Mouse (Mus musculus): ENCODE measurements around the gene P4htm. TPM values are rescaled to one million over a fixed set of nuclear protein-coding genes. Genes with fewer than 3 reads are reported as not detected.

Gene P4htm
- polyA plus RNA-seq, 1 experiment from 2014 or later, result 2.1 TPM

DNA sequence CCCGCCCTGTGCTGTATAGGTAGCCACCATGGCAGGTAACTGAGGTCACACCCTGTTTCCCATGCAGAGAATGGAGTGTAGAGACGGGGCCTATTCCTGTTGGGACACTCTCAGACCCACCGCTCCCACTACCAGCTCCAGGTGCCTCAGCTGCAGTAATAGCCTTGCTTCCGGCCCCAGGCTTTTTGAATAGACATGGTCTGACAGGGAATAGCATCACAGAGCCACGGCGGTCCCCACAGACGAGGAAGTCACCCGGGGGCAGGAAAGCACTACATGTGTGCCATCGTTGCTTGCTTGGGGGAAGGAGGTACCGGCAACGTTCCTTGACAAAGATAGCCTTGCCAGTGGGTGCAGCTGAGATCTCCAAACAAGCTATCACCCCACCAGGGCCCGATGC, 22.5 kb downstream of the P4htm start:
- H3K9ac ChIP-seq (ENCODE audit: low read depth, low read length), result no peak overlapping the region
- WGBS, result 83% methylated on average over 12 of the region's 12 CpGs
- H3K4me3 ChIP-seq (ENCODE audit: low read depth, low read length), result no peak overlapping the region
- H3K27me3 ChIP-seq (replicated peaks; ENCODE audit: control insufficient read depth, insufficient read depth, low read length), result no peaks in the 10 kb centered on the region
- DNase-seq (ENCODE audit: low spot score) (no peak), ATAC-seq (replicated peaks; ENCODE audit: low FRiP score) (no peak)
- H3K4me1 ChIP-seq (replicated peaks; ENCODE audit: control insufficient read depth, insufficient read depth, low read length), result peaks cover 30% of the 10 kb centered on the region
- H3K4me2 ChIP-seq, result no peak overlapping the region
- no peak overlapping the region for H3K27ac ChIP-seq (ENCODE audit: low read depth, low read length)
- H3K36me3 ChIP-seq (ENCODE audit: control insufficient read depth, insufficient read depth, low read length), result peaks cover 34% of the 10 kb centered on the region
- no peaks in the 10 kb centered on the region for H3K9me3 ChIP-seq (ENCODE audit: control insufficient read depth, low read length)

DNA sequence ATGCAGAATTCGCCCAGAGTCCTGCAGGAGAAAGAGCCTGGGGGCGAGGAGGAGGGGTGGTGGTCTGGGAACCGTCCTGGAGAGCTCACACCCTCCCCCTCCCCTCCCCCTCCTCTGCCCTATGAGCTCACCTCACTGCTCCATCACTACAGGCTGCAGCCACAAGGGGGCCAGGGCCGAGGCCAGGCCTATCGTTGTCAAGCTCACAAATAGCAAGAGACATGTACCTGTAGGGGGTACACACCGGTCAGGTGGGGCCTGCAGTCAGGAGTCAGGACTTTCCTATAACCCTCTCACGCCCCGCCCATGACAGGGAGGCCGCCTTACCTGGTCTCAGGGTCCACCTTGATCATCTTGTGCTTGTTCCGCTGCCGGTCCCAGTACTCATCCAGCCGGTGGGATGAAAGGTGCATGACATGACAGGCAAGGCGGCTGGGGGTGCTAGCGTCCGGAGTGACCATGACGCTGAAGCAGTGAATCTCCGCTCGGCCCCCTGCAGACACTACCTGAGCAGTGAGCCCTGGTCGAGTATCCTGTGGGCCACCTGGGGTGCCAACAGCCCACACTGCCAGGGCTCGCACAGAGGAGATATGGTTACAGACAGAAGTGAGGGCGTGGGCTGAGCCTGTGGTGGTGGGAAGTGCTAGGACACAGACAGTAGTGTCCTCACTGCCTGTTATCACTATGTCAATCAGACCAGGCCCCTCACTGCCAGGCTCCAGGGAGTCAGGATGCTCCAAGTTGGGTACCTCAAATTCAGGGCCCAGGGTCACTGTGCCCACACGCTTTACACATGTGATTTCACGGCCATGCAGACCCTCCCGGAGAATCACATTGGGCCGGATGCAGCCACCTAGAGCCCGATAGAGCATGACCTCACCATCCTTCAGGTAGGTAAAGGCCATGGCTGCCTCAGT, 23.4 kb downstream of the P4htm start:
- peaks cover 34% of the 10 kb centered on the region for H3K36me3 ChIP-seq (ENCODE audit: control insufficient read depth, insufficient read depth, low read length)
- H3K4me3 ChIP-seq (ENCODE audit: low read depth, low read length), result no peak overlapping the region

DNA sequence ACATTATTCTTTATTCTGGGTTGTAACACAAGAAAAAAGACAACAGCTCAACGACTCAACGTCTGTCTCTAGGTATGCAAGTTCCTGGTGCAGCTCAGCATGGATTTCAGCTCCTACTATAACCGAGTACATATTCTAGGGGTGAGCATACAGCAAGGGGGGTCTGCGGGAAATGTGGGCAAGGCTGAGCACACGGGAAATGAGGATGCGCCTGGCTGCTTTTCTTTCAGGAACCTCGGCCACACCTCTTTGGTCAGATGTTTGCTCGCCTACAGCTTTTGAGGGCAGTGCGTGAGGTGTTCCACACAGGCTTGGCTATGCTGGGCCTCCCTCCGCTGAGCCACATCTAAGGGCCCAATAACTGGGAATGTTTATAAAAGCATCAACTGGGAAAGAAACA, 25.1 kb downstream of the P4htm start:
- H3K4me2 ChIP-seq, result no peak overlapping the region
- WGBS, result 89% methylated on average over 10 of the region's 10 CpGs
- ATAC-seq (replicated peaks; ENCODE audit: low FRiP score) (no peak), DNase-seq (ENCODE audit: low spot score) (no peak)
- peaks cover 36% of the 10 kb centered on the region for H3K4me1 ChIP-seq (replicated peaks; ENCODE audit: control insufficient read depth, insufficient read depth, low read length)
- no peaks in the 10 kb centered on the region for H3K9me3 ChIP-seq (ENCODE audit: control insufficient read depth, low read length)
- no peaks in the 10 kb centered on the region for H3K27me3 ChIP-seq (replicated peaks; ENCODE audit: control insufficient read depth, insufficient read depth, low read length)
- H3K4me3 ChIP-seq (ENCODE audit: low read depth, low read length), result peak overlapping the region; percentile 6; the same call in 1 of the 2 replicates
- peaks cover 34% of the 10 kb centered on the region for H3K36me3 ChIP-seq (ENCODE audit: control insufficient read depth, insufficient read depth, low read length)
- H3K27ac ChIP-seq (ENCODE audit: low read depth, low read length), result no peak overlapping the region
- no peak overlapping the region for H3K9ac ChIP-seq (ENCODE audit: low read depth, low read length)

More for the DNA sequence above, 23.4 kb downstream of the P4htm start:
- DNase-seq (ENCODE audit: low spot score) (peak; percentile 66), ATAC-seq (replicated peaks; ENCODE audit: low FRiP score) (no peak)
- H3K9me3 ChIP-seq (ENCODE audit: control insufficient read depth, low read length), result no peaks in the 10 kb centered on the region
- 61% methylated on average over 26 of the region's 26 CpGs for WGBS
- H3K4me1 ChIP-seq (replicated peaks; ENCODE audit: control insufficient read depth, insufficient read depth, low read length), result peaks cover 28% of the 10 kb centered on the region
- no peak overlapping the region for H3K4me2 ChIP-seq
- H3K9ac ChIP-seq (ENCODE audit: low read depth, low read length), result no peak overlapping the region
- no peak overlapping the region for H3K27ac ChIP-seq (ENCODE audit: low read depth, low read length)
- H3K27me3 ChIP-seq (replicated peaks; ENCODE audit: control insufficient read depth, insufficient read depth, low read length), result no peaks in the 10 kb centered on the region

DNA sequence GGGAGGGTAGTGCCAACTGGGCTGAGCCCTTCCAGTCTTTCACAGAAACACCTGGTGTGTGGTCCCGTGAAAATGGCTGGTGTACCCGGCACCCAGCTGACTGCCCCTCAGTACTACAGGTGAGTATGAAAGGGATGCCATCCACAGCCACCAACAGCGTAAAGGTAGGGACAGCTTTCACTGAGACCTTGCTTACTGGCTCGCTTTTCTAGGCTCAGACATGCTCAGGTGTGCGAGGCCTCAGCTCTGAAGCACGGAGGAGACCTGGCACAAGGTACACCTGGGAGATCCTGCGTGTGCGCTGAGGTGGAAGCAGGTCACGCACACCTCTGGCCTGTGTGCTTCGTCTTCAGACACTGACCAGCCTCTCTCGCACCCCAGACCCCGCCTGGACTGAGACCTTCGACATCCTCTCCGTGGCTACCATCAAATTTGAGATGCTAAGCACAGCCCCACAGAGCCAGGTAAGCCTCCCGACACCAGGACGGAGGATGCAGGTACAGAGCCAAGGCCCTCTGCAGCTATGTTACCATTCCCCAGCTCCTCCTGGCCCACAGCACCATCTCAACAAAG, 26.0 kb downstream of the P4htm start:
- peaks cover 30% of the 10 kb centered on the region for H3K4me1 ChIP-seq (replicated peaks; ENCODE audit: control insufficient read depth, insufficient read depth, low read length)
- no peak overlapping the region for H3K4me2 ChIP-seq

DNA sequence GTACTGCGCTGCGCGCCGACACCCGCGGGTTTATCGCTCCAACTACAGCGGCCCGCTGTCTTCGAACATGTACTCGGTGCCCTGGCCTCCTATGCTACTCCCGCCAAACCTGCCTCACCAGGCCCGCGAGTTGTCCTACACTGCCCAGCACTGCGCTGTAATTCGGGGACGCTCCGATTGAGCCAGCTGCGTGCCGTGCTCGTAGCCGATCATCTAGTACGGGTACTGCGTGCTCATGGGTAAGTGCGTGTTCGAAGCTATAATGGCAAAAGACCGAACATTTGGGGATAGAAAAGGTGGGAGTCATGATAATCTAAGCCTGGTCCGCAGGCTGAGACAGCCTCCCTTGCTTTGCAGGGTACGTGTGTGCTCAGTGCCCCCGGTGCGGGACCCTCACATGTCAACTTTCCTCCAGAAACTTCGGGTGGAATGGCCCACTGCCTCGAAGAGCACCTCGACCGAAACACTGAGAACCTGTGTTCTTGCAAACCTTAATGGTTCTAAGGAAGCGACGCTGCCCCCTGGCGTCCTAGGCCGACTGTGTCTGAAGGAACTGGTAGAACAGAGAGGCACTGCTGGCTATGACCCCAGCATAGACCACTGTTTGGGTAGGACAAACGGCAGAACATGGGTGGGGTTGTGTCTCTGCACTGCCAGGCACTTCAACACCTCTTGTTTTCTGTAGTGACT, 27.1 kb downstream of the P4htm start:
- H3K4me1 ChIP-seq (replicated peaks; ENCODE audit: control insufficient read depth, insufficient read depth, low read length), result peaks cover 39% of the 10 kb centered on the region

More for the DNA sequence above, 26.0 kb downstream of the P4htm start:
- WGBS, result 91% methylated on average over 16 of the region's 16 CpGs
- Histone ChIP-seq H3K9ac (ENCODE audit: low read depth, low read length) (no peak overlapping the region), H3K36me3 (ENCODE audit: control insufficient read depth, insufficient read depth, low read length) (peaks cover 33% of the 10 kb centered on the region), H3K4me3 (ENCODE audit: low read depth, low read length) (no peak overlapping the region), H3K27ac (ENCODE audit: low read depth, low read length) (no peak overlapping the region), H3K9me3 (ENCODE audit: control insufficient read depth, low read length) (no peaks in the 10 kb centered on the region), H3K27me3 (replicated peaks; ENCODE audit: control insufficient read depth, insufficient read depth, low read length) (no peaks in the 10 kb centered on the region)
- ATAC-seq (replicated peaks; ENCODE audit: low FRiP score) (no peak), DNase-seq (ENCODE audit: low spot score) (no peak)

DNA sequence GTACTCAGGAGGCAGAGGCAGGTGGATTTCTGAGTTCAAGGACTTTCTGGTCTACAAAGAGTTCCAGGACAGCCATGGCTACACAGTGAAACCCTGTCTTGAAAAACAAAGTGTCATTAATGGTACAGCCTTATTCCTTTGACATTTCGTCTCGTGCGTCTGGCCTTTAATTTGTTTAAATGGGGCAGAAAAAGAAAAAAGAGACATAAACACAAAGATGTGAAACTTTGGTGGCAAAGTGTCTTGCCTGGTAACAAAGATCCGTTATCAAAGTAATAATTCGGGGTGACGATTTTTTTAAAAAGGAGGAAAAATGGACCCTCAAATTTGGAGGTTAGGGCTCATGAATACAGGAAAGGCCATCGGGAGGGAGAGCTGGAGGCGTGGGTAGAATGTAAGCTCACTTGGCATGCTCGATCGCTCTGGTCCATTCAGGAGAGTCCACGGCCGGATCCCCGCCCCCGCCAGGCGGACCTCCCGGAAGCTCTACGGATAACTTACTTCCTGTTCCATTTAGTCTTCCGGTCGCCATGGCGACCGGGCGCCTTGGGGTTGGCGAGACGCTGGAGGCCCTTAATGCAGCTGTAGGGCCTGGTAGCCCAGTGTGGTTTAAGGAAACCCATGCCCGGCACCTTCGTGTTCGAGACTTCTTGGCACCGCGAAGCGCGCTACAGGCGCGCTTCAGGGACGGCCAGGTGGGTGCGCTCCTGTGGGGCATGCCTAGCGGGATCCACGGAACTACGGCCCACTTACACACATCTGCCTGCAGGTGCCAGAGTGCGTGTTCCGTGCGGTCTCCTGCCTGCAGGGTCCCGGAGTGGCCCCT, 27.9 kb downstream of the P4htm start, which contains the start of gene Dalrd3:
TSS of gene Dalrd3 (plus strand) at position 506 of the 826 bp plus-strand sequence.
- Histone ChIP-seq H3K27ac (ENCODE audit: low read depth, low read length) (peak within 1 kb of the TSS; percentile 98), H3K9me3 (ENCODE audit: control insufficient read depth, low read length) (no peaks in the 10 kb centered on the region), H3K4me2 (peak within 1 kb of the TSS; percentile 100), H3K4me3 (ENCODE audit: low read depth, low read length) (peak within 1 kb of the TSS; percentile 78), H3K36me3 (ENCODE audit: control insufficient read depth, insufficient read depth, low read length) (peaks cover 34% of the 10 kb centered on the region), H3K4me1 (replicated peaks; ENCODE audit: control insufficient read depth, insufficient read depth, low read length) (peaks cover 39% of the 10 kb centered on the region), H3K9ac (ENCODE audit: low read depth, low read length) (peak within 1 kb of the TSS; percentile 85), H3K27me3 (replicated peaks; ENCODE audit: control insufficient read depth, insufficient read depth, low read length) (no peaks in the 10 kb centered on the region)
- 5% methylated on average over 42 of the region's 42 CpGs for WGBS
- ATAC-seq (replicated peaks; ENCODE audit: low FRiP score), result peak; percentile 74
- peak; percentile 87 for DNase-seq (ENCODE audit: low spot score)

More for the DNA sequence above, 27.1 kb downstream of the P4htm start:
- DNase-seq (ENCODE audit: low spot score) (peak; percentile 79), ATAC-seq (replicated peaks; ENCODE audit: low FRiP score) (peak; percentile 12)
- WGBS, result 2% methylated on average over 40 of the region's 40 CpGs
- H3K4me3 ChIP-seq (ENCODE audit: low read depth, low read length), result peak overlapping the region; percentile 78
- no peaks in the 10 kb centered on the region for H3K27me3 ChIP-seq (replicated peaks; ENCODE audit: control insufficient read depth, insufficient read depth, low read length)
- no peaks in the 10 kb centered on the region for H3K9me3 ChIP-seq (ENCODE audit: control insufficient read depth, low read length)
- peak overlapping the region; percentile 65 for H3K9ac ChIP-seq (ENCODE audit: low read depth, low read length)
- peaks cover 30% of the 10 kb centered on the region for H3K36me3 ChIP-seq (ENCODE audit: control insufficient read depth, insufficient read depth, low read length)
- peak overlapping the region; percentile 60 for H3K27ac ChIP-seq (ENCODE audit: low read depth, low read length)
- peak overlapping the region; percentile 100 for H3K4me2 ChIP-seq

DNA sequence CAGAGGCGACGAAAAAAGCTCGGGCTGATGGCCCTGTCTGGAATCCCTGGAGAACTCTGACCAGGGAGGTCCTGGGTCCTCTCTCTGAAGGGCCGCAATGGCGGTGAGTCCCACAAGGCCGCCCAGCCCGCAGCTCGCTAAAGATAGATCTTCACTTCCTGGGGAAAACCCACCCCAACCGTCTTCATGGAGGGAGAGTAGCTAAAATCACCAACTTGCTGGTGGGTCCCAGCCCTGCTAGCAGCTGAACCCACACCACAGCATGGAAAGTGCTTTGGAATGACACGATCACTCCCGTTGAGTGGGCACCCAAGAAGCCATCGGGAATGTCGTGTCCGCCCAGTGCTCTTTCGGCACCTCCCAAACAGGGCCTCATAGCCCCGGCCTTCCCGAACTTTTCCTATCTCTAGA, 29.0 kb downstream of the P4htm start:
- 52% methylated on average over 17 of the region's 17 CpGs for WGBS
- ATAC-seq (replicated peaks; ENCODE audit: low FRiP score) (no peak), DNase-seq (ENCODE audit: low spot score) (peak; percentile 36)
- peak overlapping the region; percentile 78 for H3K4me3 ChIP-seq (ENCODE audit: low read depth, low read length)
- peak overlapping the region; percentile 85 for H3K9ac ChIP-seq (ENCODE audit: low read depth, low read length)
- H3K36me3 ChIP-seq (ENCODE audit: control insufficient read depth, insufficient read depth, low read length), result peaks cover 39% of the 10 kb centered on the region
- peak overlapping the region; percentile 100 for H3K4me2 ChIP-seq
- H3K9me3 ChIP-seq (ENCODE audit: control insufficient read depth, low read length), result no peaks in the 10 kb centered on the region
- no peaks in the 10 kb centered on the region for H3K27me3 ChIP-seq (replicated peaks; ENCODE audit: control insufficient read depth, insufficient read depth, low read length)
- peak overlapping the region; percentile 98 for H3K27ac ChIP-seq (ENCODE audit: low read depth, low read length)
- H3K4me1 ChIP-seq (replicated peaks; ENCODE audit: control insufficient read depth, insufficient read depth, low read length), result peaks cover 47% of the 10 kb centered on the region

DNA sequence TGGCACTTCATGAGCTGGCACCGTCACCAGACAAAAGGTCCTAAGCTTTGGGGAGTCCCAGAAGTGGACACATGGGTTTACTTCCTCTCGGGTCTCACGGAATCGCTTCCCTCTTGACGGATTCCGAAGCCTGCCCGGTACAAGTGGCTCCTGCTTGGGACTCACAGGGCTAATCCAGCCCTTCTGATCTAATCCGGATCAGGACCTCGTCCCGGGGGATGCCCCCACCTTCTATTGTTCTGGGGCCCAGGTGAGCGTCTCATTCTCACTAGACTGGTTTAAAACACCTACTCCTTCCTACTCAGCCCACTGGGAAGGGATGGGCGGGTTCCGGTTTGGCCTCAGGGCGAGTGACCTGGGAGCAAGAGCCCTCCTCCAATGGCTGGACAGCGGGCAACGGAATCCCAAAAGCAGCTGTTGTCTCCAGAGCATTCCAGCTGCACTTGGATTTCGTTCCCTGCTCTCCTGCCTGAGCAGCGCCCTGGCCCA, 29.5 kb downstream of the P4htm start:
- no peaks in the 10 kb centered on the region for H3K9me3 ChIP-seq (ENCODE audit: control insufficient read depth, low read length)
- H3K9ac ChIP-seq (ENCODE audit: low read depth, low read length), result peak overlapping the region; percentile 85
- 7% methylated on average over 18 of the region's 18 CpGs for WGBS
- ATAC-seq (replicated peaks; ENCODE audit: low FRiP score) (no peak), DNase-seq (ENCODE audit: low spot score) (no peak)
- peak overlapping the region; percentile 100 for H3K4me2 ChIP-seq
- H3K36me3 ChIP-seq (ENCODE audit: control insufficient read depth, insufficient read depth, low read length), result peaks cover 38% of the 10 kb centered on the region
- H3K4me3 ChIP-seq (ENCODE audit: low read depth, low read length), result peak overlapping the region; percentile 78
- H3K27ac ChIP-seq (ENCODE audit: low read depth, low read length), result peak overlapping the region; percentile 98
- H3K4me1 ChIP-seq (replicated peaks; ENCODE audit: control insufficient read depth, insufficient read depth, low read length), result peaks cover 47% of the 10 kb centered on the region
- H3K27me3 ChIP-seq (replicated peaks; ENCODE audit: control insufficient read depth, insufficient read depth, low read length), result no peaks in the 10 kb centered on the region

Data from liver, embryonic 11.5 days (tissue).